Mouse (Mus musculus) E14TG2a.4 (cell line): ENCODE data around the gene Pdap1.
A peak's percentile ranks its signal among the peaks of the same experiment; 100 is the strongest.
"Not testable (repeated sequence)": the region's sequence is repeated elsewhere in the genome, so short reads cannot be mapped to it uniquely, and the experiment has no call there.

Source experiments
- H3K27me3 ChIP-seq: 2 replicates; pipeline ENCODE4 v1.6.1; 2014; ENCODE audit warnings: low read length, control low read depth; ENCODE audit not compliant: insufficient read depth
- H3K36me3 ChIP-seq: 2 replicates; pipeline ENCODE4 v1.6.1; 2014; ENCODE audit warnings: low read length, control low read depth; ENCODE audit not compliant: insufficient read depth
- H3K4me1 ChIP-seq: replicated peaks from 2 replicates; pipeline ENCODE4 v1.6.1; 2014; ENCODE audit warnings: low read depth, low read length, control low read depth
- H3K4me3 ChIP-seq: replicated peaks from 2 replicates; pipeline ENCODE4 v1.5.1; 2014; ENCODE audit warnings: mild to moderate bottlenecking, low read length
- H3K9me3 ChIP-seq: 2 replicates; pipeline ENCODE4 v1.6.1; 2014; ENCODE audit warnings: low read length, control low read depth
- CTCF ChIP-seq: conservative IDR thresholded peaks from 2 replicates; pipeline ENCODE4 v1.5.1; 2014; ENCODE audit warnings: low read length
- NANOG ChIP-seq: IDR thresholded peaks from 2 replicates; pipeline ENCODE4 v1.6.1; 2014; ENCODE audit warnings: borderline replicate concordance, low read length, mixed read lengths
- POU5F1 ChIP-seq: IDR thresholded peaks from 2 replicates; pipeline ENCODE4 v1.6.1; 2014; ENCODE audit warnings: low read length, borderline replicate concordance

Gene Pdap1

GRCm38 (mm10) chr5:145161361-145161760, 21.3 kb upstream of the Pdap1 start:
- peaks cover 71% of the 10 kb centered on the region for H3K36me3 ChIP-seq
- no peaks in the 10 kb centered on the region for H3K9me3 ChIP-seq
- H3K4me1 ChIP-seq, result peaks cover 56% of the 10 kb centered on the region
- no peaks in the 10 kb centered on the region for H3K27me3 ChIP-seq
- 0 out of 2 replicates have a peak overlapping the region, but pooled peaks have one; percentile 3 for H3K4me3 ChIP-seq
- TF ChIP-seq NANOG (no peak), CTCF (no peak), POU5F1 (no peak)

GRCm38 (mm10) chr5:145152690-145153089, 12.7 kb upstream of the Pdap1 start:
- no peak overlapping the region for H3K4me3 ChIP-seq
- H3K36me3 ChIP-seq, result peaks cover 88% of the 10 kb centered on the region
- no peaks in the 10 kb centered on the region for H3K9me3 ChIP-seq
- TF ChIP-seq CTCF (no peak), POU5F1 (no peak), NANOG (no peak)
- no peaks in the 10 kb centered on the region for H3K27me3 ChIP-seq
- H3K4me1 ChIP-seq, result peaks cover 25% of the 10 kb centered on the region; the same call in 1 of the 2 replicates

DNA sequence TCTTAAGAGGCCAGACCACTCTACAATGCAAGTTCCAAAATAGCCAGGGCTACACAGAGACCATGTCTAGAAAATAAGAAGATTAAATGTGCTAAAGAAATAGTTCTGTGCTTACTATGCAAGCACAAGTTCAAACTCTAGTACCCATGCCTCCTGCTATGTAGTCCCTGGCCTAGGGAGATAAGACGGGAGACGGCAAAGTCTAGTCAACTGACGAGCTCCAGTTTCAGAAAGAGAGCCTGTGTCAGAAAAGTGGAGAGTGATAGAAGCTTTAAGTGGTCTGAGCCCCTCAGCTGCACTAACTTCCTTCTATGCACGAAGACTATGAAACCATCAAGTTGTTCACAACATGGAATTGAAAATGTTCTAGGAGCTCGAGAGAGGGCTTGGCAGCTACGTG, 9.3 kb upstream of the Pdap1 start:
- H3K36me3 ChIP-seq, result peaks cover 97% of the 10 kb centered on the region
- TF ChIP-seq NANOG (no peak), CTCF (no peak), POU5F1 (no peak)
- peaks cover 27% of the 10 kb centered on the region; the same call in 1 of the 2 replicates for H3K4me1 ChIP-seq
- no peaks in the 10 kb centered on the region for H3K9me3 ChIP-seq
- no peak overlapping the region for H3K4me3 ChIP-seq
- H3K27me3 ChIP-seq, result no peaks in the 10 kb centered on the region

GRCm38 (mm10) chr5:145147748-145148147, 7.7 kb upstream of the Pdap1 start:
- Histone ChIP-seq H3K4me1 (peaks cover 24% of the 10 kb centered on the region; the same call in 1 of the 2 replicates), H3K9me3 (no peaks in the 10 kb centered on the region), H3K4me3 (no peak overlapping the region), H3K36me3 (peaks cover 100% of the 10 kb centered on the region), H3K27me3 (no peaks in the 10 kb centered on the region)
- no peak for TF ChIP-seq CTCF
- TF ChIP-seq POU5F1, result no peak
- TF ChIP-seq NANOG, result no peak

GRCm38 (mm10) chr5:145140611-145141010, 573 bp upstream of the Pdap1 start:
- H3K36me3 ChIP-seq, result peaks cover 72% of the 10 kb centered on the region
- H3K4me3 ChIP-seq, result peak overlapping the region; percentile 100
- no peak for TF ChIP-seq NANOG
- TF ChIP-seq CTCF, result no peak
- no peak for TF ChIP-seq POU5F1
- peaks cover 38% of the 10 kb centered on the region for H3K4me1 ChIP-seq
- H3K27me3 ChIP-seq, result no peaks in the 10 kb centered on the region
- H3K9me3 ChIP-seq, result no peaks in the 10 kb centered on the region

DNA sequence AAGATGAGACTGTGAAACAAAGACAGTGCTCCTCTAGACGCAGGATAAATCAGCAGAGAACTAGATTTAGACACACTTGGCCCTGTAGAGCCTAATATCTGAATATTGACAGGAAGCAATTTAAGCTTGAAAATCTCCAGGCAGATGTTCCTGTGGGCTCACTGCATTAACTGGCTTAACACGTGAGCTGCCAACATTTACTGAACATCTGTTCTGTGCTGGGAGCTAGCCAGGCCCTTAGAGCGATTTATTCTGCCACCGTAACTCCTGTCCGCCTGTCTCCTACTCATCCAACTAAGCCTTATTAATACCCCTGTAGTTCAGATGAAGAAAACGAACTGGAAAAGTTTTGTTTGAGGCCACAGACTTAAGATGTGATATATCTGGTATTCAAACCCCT, 1.2 kb downstream of the Pdap1 start:
- Histone ChIP-seq H3K4me3 (peak overlapping the region; percentile 100), H3K36me3 (peaks cover 72% of the 10 kb centered on the region), H3K9me3 (no peaks in the 10 kb centered on the region), H3K27me3 (no peaks in the 10 kb centered on the region), H3K4me1 (peaks cover 49% of the 10 kb centered on the region)
- TF ChIP-seq CTCF (no peak), NANOG (no peak), POU5F1 (no peak)

GRCm38 (mm10) chr5:145133275-145133674, 6.8 kb downstream of the Pdap1 start:
- TF ChIP-seq CTCF, result peak; percentile 12; the same call in 1 of the 2 replicates

GRCm38 (mm10) chr5:145130995-145131394, 9.0 kb downstream of the Pdap1 start:
- peaks cover 100% of the 10 kb centered on the region for H3K36me3 ChIP-seq
- H3K9me3 ChIP-seq, result no peaks in the 10 kb centered on the region
- H3K27me3 ChIP-seq, result no peaks in the 10 kb centered on the region
- TF ChIP-seq POU5F1, result no peak
- TF ChIP-seq NANOG, result no peak
- TF ChIP-seq CTCF, result no peak
- no peak overlapping the region for H3K4me3 ChIP-seq
- H3K4me1 ChIP-seq, result peaks cover 75% of the 10 kb centered on the region

More at GRCm38 (mm10) chr5:145133275-145133674, 6.8 kb downstream of the Pdap1 start:
- not testable (repeated sequence) for H3K4me3 ChIP-seq, H3K9me3 ChIP-seq, H3K27me3 ChIP-seq
- H3K36me3 ChIP-seq, result peaks cover 100% of the 10 kb centered on the region
- H3K4me1 ChIP-seq, result peaks cover 76% of the 10 kb centered on the region

DNA sequence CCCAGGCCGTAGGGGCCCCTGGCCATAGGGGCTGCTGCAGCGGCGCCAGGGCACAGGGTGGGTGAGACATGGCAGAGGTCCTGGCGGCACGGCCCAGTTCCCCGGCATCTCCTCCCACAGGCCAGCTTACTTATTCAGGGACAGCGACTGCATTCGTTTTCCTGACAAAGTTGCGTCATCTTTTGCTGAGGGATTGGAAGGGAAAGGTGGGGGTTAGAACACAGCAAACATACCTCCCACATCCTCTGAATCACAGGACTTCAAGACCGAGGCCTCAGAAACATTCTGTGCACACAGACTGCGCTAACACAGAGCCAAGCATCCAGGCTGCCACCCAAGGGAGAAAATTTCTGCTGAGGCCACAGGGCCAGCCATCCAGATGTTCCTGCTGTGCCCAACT, 9.8 kb downstream of the Pdap1 start:
- no peak overlapping the region for H3K4me3 ChIP-seq
- no peaks in the 10 kb centered on the region for H3K27me3 ChIP-seq
- H3K4me1 ChIP-seq, result peaks cover 83% of the 10 kb centered on the region
- TF ChIP-seq CTCF (no peak), POU5F1 (no peak), NANOG (no peak)
- H3K36me3 ChIP-seq, result peaks cover 100% of the 10 kb centered on the region
- no peaks in the 10 kb centered on the region for H3K9me3 ChIP-seq

DNA sequence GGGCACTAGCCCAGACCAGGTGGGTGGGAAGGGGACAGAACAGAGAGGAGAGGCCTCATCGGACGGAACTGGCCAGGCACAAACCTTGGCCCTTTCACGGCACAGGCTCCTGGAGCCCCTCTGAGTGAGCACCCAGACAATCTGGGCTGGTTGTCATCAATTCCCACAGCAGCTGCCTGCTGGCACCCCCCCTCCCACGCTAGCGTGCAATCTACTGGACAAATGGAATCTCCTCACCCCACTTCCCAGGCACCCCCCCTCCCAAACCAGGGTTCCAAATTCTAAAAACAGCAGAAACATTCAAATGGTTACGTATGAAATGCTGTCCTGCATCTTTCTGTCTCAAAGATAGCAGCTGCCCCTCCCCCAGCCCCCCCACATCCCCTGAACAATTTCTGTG, 10.3 kb downstream of the Pdap1 start:
- H3K4me1 ChIP-seq, result peaks cover 83% of the 10 kb centered on the region
- H3K4me3 ChIP-seq, H3K9me3 ChIP-seq, H3K27me3 ChIP-seq: not testable (repeated sequence)
- H3K36me3 ChIP-seq, result peaks cover 100% of the 10 kb centered on the region
